Mouse (Mus musculus) neural tube, embryonic 12.5 days (tissue): ENCODE data around the gene Rcan2. TPM values are rescaled to one million over a fixed set of nuclear protein-coding genes. Genes with fewer than 3 reads are reported as not detected.

Source experiments
- ATAC-seq: fragments of 200-750 bp; cut with Nextera tagmentation; 2 replicates; pipeline ENCODE4 v1.8.0; 2017; ENCODE audit warnings: low read depth, mild to moderate bottlenecking, moderate TSS enrichment, moderate library complexity; ENCODE audit not compliant: low FRiP score
- H3K27ac ChIP-seq: fragments of 300-500 bp; sonication (generic); 2 replicates; pipeline ENCODE4 v1.5.1; 2016
- H3K27me3 ChIP-seq: fragments of 300-500 bp; sonication (generic); replicated peaks from 2 replicates; pipeline ENCODE4 v1.6.1; 2016; ENCODE audit warnings: mild to moderate bottlenecking
- H3K36me3 ChIP-seq: fragments of 300-500 bp; sonication (generic); 2 replicates; pipeline ENCODE4 v1.6.1; 2016; ENCODE audit warnings: mild to moderate bottlenecking
- H3K4me1 ChIP-seq: fragments of 300-500 bp; sonication (generic); 2 replicates; pipeline ENCODE4 v1.6.1; 2016
- H3K4me2 ChIP-seq: fragments of 300-500 bp; sonication (generic); replicated peaks from 2 replicates; pipeline ENCODE4 v1.6.1; 2016; ENCODE audit warnings: mild to moderate bottlenecking
- H3K4me3 ChIP-seq: fragments of 300-500 bp; sonication (generic); 2 replicates; pipeline ENCODE4 v1.5.1; 2016
- H3K9ac ChIP-seq: fragments of 300-500 bp; sonication (generic); 2 replicates; pipeline ENCODE4 v1.6.1; 2016; ENCODE audit warnings: mild to moderate bottlenecking
- H3K9me3 ChIP-seq: fragments of 300-500 bp; sonication (generic); 2 replicates; pipeline ENCODE4 v1.6.1; 2016; ENCODE audit warnings: mild to moderate bottlenecking
- WGBS: fragments of 180-500 bp; shearing (Covaris S2); methylation state at CpG from one replicate; pipeline ENCODE4 v1.1.7; 2016; 5-methylcytosine and 5-hydroxymethylcytosine counted together
- polyA plus RNA-seq: library from polyadenylated mRNA; unstranded; fragments of >200 nt; fragmentation: Nextera tagmentation; extraction: Ambion mirVana; gene quantifications from 2 replicates; pipeline ENCODE4 v1.2.1, GENCODE M21; 2016

Rcan2 gene
- polyA plus RNA-seq, 1 experiment from 2014 or later: 48.8 TPM

DNA sequence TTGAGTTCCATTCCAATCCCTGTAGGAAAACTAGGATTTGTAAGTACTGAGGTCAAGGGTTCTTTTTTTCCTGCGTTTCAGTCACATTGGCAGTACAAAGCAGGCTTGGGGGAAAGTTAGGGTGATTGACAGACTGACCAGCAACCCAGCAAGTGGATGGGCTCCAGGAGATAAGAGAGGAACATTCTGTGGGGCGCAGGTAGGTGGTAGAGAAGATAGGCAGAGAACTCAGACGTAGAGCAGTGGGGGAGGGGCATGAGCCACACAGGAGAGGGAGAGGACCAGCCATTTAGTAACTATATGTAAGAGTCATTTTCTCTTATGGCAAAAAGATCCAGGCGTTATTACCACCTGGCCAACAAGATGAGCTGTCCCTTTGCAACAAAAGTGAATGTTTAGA lies 96.2 kb downstream of the Rcan2 start:
- Histone ChIP-seq H3K9me3 (no peaks in the 10 kb centered on the region), H3K36me3 (no peaks in the 10 kb centered on the region), H3K27me3 (no peaks in the 10 kb centered on the region), H3K9ac (no peak overlapping the region), H3K4me2 (no peak overlapping the region), H3K27ac (no peak overlapping the region), H3K4me1 (no peaks in the 10 kb centered on the region), H3K4me3 (no peak overlapping the region)
- no peak for ATAC-seq
- WGBS: 89% methylated on average over 4 of the region's 4 CpGs

DNA sequence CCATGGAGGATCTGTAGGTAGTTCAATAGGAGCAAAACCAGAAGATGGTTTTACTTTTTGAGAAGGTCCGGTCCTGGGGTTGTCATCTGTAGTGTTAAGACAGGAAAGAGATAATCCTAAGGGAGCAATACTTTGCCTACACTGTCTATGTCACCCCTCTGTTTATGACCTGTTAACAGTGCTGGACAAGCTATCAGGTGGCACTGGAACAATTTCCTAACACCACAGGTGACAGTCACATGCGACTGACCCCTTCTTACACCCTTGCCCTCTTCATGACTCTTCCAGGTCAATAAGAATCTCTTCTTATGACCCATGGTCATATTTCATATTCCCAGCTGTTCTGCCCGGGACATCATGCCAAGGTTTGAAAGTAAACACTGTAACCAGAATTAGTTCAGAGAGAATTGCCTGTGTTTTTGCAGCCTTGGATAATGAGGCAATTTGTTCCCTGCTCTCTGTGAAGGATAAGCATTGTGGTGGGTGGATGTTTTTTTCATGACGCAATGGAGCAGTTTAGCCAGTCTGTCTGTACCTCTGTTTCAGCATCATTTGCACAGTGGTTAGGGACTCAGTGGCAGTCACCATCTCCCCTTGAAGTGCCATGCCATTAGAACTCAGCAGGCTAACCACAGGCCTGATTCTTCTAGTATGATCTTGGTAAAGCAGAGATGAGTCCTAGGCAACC lies 98.4 kb downstream of the Rcan2 start:
- H3K9me3 ChIP-seq: no peaks in the 10 kb centered on the region
- no peak overlapping the region for H3K4me2 ChIP-seq
- no peak overlapping the region for H3K4me3 ChIP-seq
- H3K27ac ChIP-seq: no peak overlapping the region
- 86% methylated on average over 4 of the region's 4 CpGs for WGBS
- ATAC-seq: no peak
- no peaks in the 10 kb centered on the region for H3K36me3 ChIP-seq
- H3K27me3 ChIP-seq: no peaks in the 10 kb centered on the region
- peaks cover 5% of the 10 kb centered on the region; the same call in 1 of the 2 replicates for H3K4me1 ChIP-seq
- no peak overlapping the region for H3K9ac ChIP-seq

DNA sequence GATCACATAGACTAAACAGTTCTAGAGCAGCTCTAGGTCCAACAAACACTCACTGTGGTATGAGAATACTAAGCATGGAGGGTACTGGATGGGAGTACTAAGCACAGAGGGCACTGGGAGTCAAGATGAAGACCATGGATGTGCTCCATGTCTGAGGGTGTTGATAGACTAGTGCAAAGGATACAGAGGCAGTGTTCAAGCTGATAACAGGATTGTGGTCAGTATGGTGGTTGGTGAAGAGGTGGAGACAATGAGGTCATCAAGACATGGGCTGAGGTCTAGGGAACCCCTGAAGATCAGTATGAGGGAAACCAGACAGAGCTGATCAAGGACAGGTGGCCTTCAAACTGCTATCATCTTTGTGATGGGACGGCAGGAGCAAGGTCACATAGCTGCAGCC lies 99.0 kb downstream of the Rcan2 start:
- WGBS: 87% methylated on average over 1 of the region's 1 CpGs
- Histone ChIP-seq H3K9me3 (no peaks in the 10 kb centered on the region), H3K4me1 (peaks cover 5% of the 10 kb centered on the region; the same call in 1 of the 2 replicates), H3K4me3 (no peak overlapping the region), H3K27me3 (no peaks in the 10 kb centered on the region), H3K9ac (no peak overlapping the region), H3K4me2 (no peak overlapping the region), H3K27ac (no peak overlapping the region), H3K36me3 (no peaks in the 10 kb centered on the region)
- no peak for ATAC-seq

DNA sequence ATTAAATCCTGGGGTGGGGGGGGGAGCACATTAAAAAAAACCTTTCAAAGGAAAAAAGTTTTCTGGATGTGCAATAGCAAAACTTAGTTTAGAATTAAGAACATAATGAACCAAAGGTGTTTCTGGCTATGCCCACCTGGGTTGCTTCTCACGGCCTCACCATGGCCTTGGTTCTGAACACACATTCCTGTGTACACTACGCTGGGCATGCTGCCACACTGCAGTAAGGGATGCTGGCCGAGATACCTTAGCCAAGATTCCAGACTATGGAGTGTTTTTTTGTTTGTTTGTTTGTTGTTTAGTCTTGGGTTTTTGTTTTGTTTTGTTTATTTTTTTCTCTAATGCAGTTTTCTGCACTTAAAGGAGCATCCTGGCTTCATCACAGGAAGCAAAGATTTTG lies 100.3 kb downstream of the Rcan2 start:
- Histone ChIP-seq H3K9me3 (no peaks in the 10 kb centered on the region), H3K27ac (no peak overlapping the region), H3K4me3 (no peak overlapping the region), H3K4me1 (peaks cover 5% of the 10 kb centered on the region; the same call in 1 of the 2 replicates), H3K36me3 (no peaks in the 10 kb centered on the region), H3K9ac (no peak overlapping the region), H3K4me2 (no peak overlapping the region), H3K27me3 (no peaks in the 10 kb centered on the region)
- 90% methylated on average over 3 of the region's 3 CpGs for WGBS
- ATAC-seq: no peak

DNA sequence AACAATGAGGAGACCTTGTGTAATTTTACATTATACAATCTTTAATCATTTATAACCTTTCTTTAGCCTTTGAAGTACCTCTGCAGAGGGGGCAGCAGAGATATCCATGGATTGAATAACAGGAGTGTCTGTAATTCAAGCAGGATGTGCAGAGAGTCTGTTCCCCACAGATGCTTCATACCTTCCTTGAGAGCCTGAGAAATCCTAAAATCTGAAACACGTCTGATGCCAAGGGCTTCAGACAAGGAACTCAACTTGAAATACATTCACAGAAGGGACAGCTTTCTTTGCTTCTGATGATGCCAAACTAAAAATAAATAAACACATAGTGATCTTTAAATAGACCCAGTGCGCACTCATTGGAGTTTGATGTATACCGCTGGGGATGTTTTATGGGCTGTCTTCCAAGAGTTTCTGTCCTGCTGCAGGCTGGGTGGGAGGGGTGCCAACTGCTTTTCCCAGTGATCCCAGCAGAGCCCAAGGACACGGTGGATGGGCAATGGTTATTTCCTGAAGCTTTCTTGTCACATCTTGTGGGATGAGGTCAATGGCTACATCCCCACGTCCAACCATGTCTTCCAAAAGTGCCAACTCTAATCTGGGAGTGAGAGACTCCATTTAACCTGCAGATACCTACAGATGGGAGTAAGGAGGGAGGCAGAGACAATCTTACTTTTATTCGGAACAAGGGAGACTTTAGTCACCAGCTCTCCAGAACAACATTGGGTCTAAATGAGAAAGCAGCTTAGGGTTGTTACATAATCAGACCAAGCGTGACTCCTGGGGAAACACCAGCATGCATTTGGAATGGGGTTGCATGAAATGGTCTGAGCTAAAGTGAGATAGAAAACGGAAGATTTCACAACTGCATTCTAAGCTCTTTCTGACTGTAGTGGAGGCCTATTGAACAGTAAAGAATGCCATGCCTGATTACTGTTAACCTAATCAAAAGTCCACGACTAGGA lies 102.9 kb downstream of the Rcan2 start:
- H3K36me3 ChIP-seq: no peaks in the 10 kb centered on the region
- H3K4me3 ChIP-seq: no peak overlapping the region
- no peak overlapping the region for H3K9ac ChIP-seq
- peaks cover 5% of the 10 kb centered on the region; the same call in 1 of the 2 replicates for H3K4me1 ChIP-seq
- H3K27ac ChIP-seq: no peak overlapping the region
- 76% methylated on average over 9 of the region's 9 CpGs for WGBS
- no peaks in the 10 kb centered on the region for H3K27me3 ChIP-seq
- no peak for ATAC-seq
- H3K4me2 ChIP-seq: no peak overlapping the region
- no peaks in the 10 kb centered on the region for H3K9me3 ChIP-seq

DNA sequence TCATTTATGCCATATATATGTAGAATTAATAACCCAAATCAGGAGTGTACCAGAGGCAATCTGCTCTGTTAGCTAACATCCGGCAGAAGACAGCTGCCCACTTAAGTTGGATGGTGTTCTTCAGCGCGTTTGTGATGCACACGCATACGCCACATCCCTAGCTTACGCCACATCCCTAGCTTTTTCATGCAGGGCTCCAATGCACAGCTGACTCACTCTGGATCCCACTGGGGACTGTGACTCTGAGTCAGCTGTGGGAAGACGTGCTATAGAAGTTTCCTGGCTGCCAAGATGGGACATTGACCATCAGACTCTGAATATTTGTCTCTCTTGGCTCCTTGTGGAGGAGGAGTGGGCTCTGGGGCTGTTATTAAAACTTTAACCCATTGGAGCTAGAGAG lies 103.7 kb downstream of the Rcan2 start:
- H3K36me3 ChIP-seq: no peaks in the 10 kb centered on the region
- H3K9me3 ChIP-seq: no peaks in the 10 kb centered on the region
- no peak overlapping the region for H3K4me2 ChIP-seq
- ATAC-seq: no peak
- no peak overlapping the region for H3K4me3 ChIP-seq
- H3K27ac ChIP-seq: no peak overlapping the region
- H3K9ac ChIP-seq: no peak overlapping the region
- no peaks in the 10 kb centered on the region for H3K27me3 ChIP-seq
- peaks cover 5% of the 10 kb centered on the region; the same call in 1 of the 2 replicates for H3K4me1 ChIP-seq
- 91% methylated on average over 7 of the region's 7 CpGs for WGBS

DNA sequence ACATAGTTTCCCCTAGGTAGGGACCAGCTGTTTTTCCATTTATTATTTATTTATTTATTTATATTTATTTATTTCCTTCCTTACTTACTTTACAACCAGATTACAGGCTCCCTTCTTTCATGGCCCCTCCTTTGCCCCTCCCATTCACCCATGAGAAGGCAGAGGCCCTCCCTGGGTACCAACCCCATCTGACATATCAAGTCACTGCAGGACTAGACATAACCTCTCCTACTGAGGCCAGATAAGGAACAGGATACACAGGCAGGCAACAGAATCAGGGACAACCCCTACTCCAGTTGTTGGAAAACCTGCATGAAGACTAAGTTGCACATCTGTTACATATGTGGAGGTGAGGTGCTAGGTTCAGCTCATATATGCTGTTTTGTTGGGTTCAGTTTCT lies 105.6 kb downstream of the Rcan2 start:
- Histone ChIP-seq H3K9ac (no peak overlapping the region), H3K27ac (no peak overlapping the region), H3K4me2 (no peak overlapping the region), H3K9me3 (no peaks in the 10 kb centered on the region), H3K27me3 (no peaks in the 10 kb centered on the region), H3K4me3 (no peak overlapping the region), H3K4me1 (peaks cover 5% of the 10 kb centered on the region; the same call in 1 of the 2 replicates), H3K36me3 (no peaks in the 10 kb centered on the region)
- no peak for ATAC-seq

DNA sequence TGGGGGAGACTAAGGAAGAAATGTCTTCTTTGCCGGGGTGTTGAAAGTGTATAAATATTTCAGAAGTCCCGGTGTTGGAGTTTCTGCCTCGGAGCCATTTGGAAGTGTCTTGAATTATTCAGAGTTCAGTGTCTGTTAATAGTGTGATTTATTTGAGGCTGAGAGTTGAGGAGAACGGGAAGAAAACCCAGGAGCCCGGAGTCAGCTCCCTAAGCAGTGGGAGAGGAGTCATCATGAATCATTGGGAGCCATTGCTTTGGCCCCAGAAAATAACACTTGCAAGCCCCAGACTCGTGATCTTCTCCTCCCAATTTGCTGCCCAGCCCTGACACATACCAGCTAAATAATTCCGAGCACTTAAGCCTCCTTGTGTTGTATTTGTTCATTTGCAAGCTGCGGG lies 115.0 kb downstream of the Rcan2 start:
- Histone ChIP-seq H3K27ac (no peak overlapping the region), H3K4me2 (no peak overlapping the region), H3K36me3 (no peaks in the 10 kb centered on the region), H3K4me3 (no peak overlapping the region), H3K9me3 (no peaks in the 10 kb centered on the region), H3K9ac (no peak overlapping the region), H3K27me3 (no peaks in the 10 kb centered on the region), H3K4me1 (no peaks in the 10 kb centered on the region)
- WGBS: 51% methylated on average over 8 of the region's 8 CpGs
- ATAC-seq: no peak

DNA sequence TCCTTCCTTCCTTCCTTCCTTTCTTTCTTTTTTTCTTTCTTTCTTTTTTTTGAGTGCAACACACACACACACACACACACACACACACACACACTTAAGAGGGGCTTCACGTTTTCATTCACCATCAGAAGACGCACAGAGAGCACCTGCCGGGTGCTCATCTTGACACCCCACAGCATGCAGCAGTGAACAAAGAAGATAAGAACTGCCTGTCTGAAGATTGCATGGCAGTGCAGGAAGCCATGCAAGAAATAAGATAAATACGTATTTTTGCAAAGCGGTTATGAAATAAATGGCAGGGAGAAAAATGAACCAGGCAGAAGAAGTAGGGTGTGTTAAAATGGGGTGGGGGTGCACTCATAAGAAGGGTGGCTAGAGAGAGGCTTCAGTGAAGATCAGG lies 116.0 kb downstream of the Rcan2 start:
- H3K9me3 ChIP-seq: no peaks in the 10 kb centered on the region
- no peaks in the 10 kb centered on the region for H3K27me3 ChIP-seq
- no peaks in the 10 kb centered on the region for H3K36me3 ChIP-seq
- WGBS: 82% methylated on average over 5 of the region's 5 CpGs
- H3K4me3 ChIP-seq: no peak overlapping the region
- no peak overlapping the region for H3K27ac ChIP-seq
- no peak for ATAC-seq
- H3K4me2 ChIP-seq: no peak overlapping the region
- no peaks in the 10 kb centered on the region for H3K4me1 ChIP-seq
- no peak overlapping the region for H3K9ac ChIP-seq

DNA sequence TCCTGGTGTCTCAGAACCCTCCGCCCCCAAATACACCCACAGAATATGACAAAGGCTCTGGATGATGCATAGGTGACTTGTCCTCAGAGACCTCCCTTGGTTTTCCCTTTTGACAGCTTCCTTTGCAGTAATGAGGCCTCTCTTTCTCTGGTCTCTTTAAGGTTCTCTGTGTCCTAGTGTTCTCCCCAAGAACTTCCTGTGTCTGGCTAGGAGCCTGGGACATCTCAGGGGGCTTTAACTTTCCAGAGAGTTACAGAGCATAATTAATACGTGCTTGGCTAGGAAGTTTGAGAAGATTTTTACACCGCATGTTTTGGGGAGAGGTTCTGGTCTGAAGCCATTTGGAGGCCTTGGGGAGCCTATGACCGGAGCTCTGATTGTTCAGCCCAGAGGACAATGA lies 128.7 kb downstream of the Rcan2 start:
- Histone ChIP-seq H3K4me2 (no peak overlapping the region), H3K4me1 (no peaks in the 10 kb centered on the region), H3K9ac (no peak overlapping the region), H3K4me3 (no peak overlapping the region), H3K9me3 (no peaks in the 10 kb centered on the region), H3K27me3 (no peaks in the 10 kb centered on the region), H3K27ac (no peak overlapping the region), H3K36me3 (no peaks in the 10 kb centered on the region)
- WGBS: 92% methylated on average over 4 of the region's 4 CpGs
- ATAC-seq: no peak

DNA sequence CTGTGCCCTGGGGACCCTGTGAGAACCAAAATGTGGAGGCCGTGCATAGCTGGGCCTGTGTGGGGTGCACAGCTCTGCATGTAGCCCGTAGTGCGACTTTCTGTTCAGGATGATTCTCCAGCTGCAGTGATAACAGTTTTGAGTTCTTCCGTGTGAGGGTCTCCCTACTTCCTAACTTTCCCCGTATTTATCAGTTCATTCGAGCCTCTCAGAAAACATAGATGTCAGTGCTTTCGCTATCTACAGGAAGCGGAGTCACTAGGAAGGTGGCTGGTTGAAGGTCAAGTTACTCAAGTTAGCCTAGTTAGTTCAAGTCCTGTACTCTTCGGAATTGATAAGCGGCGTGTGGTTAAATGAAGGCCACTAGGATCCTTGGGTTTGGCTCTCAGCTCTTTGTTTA lies 130.6 kb downstream of the Rcan2 start:
- H3K27me3 ChIP-seq: no peaks in the 10 kb centered on the region
- H3K9ac ChIP-seq: no peak overlapping the region
- no peaks in the 10 kb centered on the region for H3K4me1 ChIP-seq
- no peak overlapping the region for H3K27ac ChIP-seq
- no peak overlapping the region for H3K4me2 ChIP-seq
- no peaks in the 10 kb centered on the region for H3K36me3 ChIP-seq
- WGBS: 96% methylated on average over 11 of the region's 11 CpGs
- no peak overlapping the region for H3K4me3 ChIP-seq
- ATAC-seq: no peak
- no peaks in the 10 kb centered on the region for H3K9me3 ChIP-seq

DNA sequence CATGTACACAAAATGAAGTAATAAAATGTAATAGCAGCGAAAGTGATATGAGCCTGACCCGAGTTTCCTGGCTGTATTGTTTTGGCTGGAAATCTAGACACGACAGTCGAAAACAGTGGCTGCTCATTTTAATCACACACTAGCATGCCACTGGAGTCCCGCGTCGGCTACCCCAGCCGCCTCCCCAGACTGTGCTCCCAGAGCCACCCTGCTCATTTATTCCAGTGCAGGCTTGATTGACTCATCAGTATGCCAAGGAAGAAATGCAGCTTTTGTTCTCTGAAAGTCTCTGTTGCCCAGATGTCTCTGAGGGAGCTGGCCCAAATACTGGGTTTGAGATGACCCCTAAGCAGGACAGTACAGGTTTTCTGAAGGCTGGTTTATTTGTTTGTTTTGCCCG lies 132.9 kb downstream of the Rcan2 start:
- no peaks in the 10 kb centered on the region for H3K4me1 ChIP-seq
- no peak overlapping the region for H3K27ac ChIP-seq
- 74% methylated on average over 9 of the region's 9 CpGs for WGBS
- no peak overlapping the region for H3K4me3 ChIP-seq
- H3K36me3 ChIP-seq: no peaks in the 10 kb centered on the region
- no peak for ATAC-seq
- no peaks in the 10 kb centered on the region for H3K27me3 ChIP-seq
- H3K9me3 ChIP-seq: no peaks in the 10 kb centered on the region
- H3K4me2 ChIP-seq: no peak overlapping the region
- no peak overlapping the region for H3K9ac ChIP-seq
